ENCODE assay signal across 8 mouse cellular contexts in the genomic region with DNA sequence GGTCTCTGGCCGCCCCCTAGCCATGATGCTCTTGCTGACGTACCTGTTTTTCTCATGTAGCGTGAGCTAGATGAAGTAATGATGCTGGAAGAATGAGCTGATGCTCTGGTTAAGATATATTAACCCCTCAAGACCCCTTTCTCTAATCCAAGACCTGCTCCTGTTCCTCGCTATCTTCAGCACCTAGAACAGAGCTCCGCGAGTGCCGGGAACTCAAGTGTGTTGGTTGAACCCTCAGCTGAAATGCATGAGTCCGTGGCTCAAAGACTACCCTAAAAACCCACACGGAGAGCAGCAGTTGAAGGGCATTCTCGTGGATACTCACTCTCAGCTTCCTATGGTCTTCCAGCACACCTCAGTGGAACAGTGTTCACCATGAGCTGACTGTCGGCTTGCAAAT. TPM values are rescaled to one million over a fixed set of nuclear protein-coding genes. Genes with fewer than 3 reads are reported as not detected.
DNase-seq lines count a peak whose midpoint lies in the region; ATAC-seq and TF ChIP-seq lines count a peak whose summit lies in the region.

No protein-coding gene starts in this region.

- peak overlapping the region; percentile 44 for H3K4me2 ChIP-seq in kidney, postnatal 0 days (ENCODE audit: low read length)
- peak overlapping the region; percentile 46 for H3K4me2 ChIP-seq in forebrain, embryonic 12.5 days
- peak overlapping the region; percentile 58 for H3K4me2 ChIP-seq in limb, embryonic 12.5 days
- peak overlapping the region; percentile 44 for H3K4me2 ChIP-seq in stomach, embryonic 14.5 days (replicated peaks; ENCODE audit: low read depth, low read length)

- WGBS in kidney, postnatal 0 days, result 57% methylated on average over 11 of the region's 11 CpGs
- 52% methylated on average over 11 of the region's 11 CpGs for WGBS in kidney, adult 2 months
- WGBS in forebrain, embryonic 12.5 days, result 52% methylated on average over 11 of the region's 11 CpGs
- WGBS in limb, embryonic 12.5 days, result 62% methylated on average over 11 of the region's 11 CpGs
- 53% methylated on average over 11 of the region's 11 CpGs for WGBS in stomach, embryonic 14.5 days

- no peak for TF ChIP-seq POLR2A in kidney, adult 2 months (IDR thresholded peaks at IDR 0.05; ENCODE audit: low read depth, low read length)

- H3K4me3 ChIP-seq in kidney, postnatal 0 days (replicated peaks; ENCODE audit: low read depth, low read length), result 0 out of 2 replicates have a peak overlapping the region, but pooled peaks have one; percentile 26
- H3K4me3 ChIP-seq in kidney, adult 2 months (ENCODE audit: insufficient read depth, low read depth, low read length), result no peak overlapping the region
- no peak overlapping the region; the same call in 1 of the 2 replicates for H3K4me3 ChIP-seq in forebrain, embryonic 12.5 days (replicated peaks)
- peak overlapping the region; percentile 40 for H3K4me3 ChIP-seq in limb, embryonic 12.5 days (replicated peaks)
- H3K4me3 ChIP-seq in stomach, embryonic 14.5 days (ENCODE audit: low read depth, low read length), result no peak overlapping the region; the same call in 1 of the 2 replicates

- no peaks in the 10 kb centered on the region for H3K4me1 ChIP-seq in kidney, postnatal 0 days (replicated peaks; ENCODE audit: insufficient read depth, low read length)
- no peaks in the 10 kb centered on the region for H3K4me1 ChIP-seq in kidney, adult 2 months (ENCODE audit: control insufficient read depth, insufficient read depth, low read length)
- H3K4me1 ChIP-seq in forebrain, embryonic 12.5 days, result peaks cover 6% of the 10 kb centered on the region; the same call in 1 of the 2 replicates
- H3K4me1 ChIP-seq in limb, embryonic 12.5 days (replicated peaks), result 0 out of 2 replicates have a peak, but pooled peaks cover 4% of the 10 kb centered on the region
- no peaks in the 10 kb centered on the region for H3K4me1 ChIP-seq in stomach, embryonic 14.5 days (ENCODE audit: control insufficient read depth, insufficient read depth, low read length)

- H3K27me3 ChIP-seq in kidney, postnatal 0 days (ENCODE audit: insufficient read depth, low read length), result peaks cover 16% of the 10 kb centered on the region
- no peaks in the 10 kb centered on the region for H3K27me3 ChIP-seq in kidney, adult 2 months (replicated peaks; ENCODE audit: control insufficient read depth, insufficient read depth, low read length)
- peaks cover 60% of the 10 kb centered on the region for H3K27me3 ChIP-seq in forebrain, embryonic 12.5 days
- peaks cover 62% of the 10 kb centered on the region for H3K27me3 ChIP-seq in limb, embryonic 12.5 days
- peaks cover 24% of the 10 kb centered on the region; the same call in 1 of the 2 replicates for H3K27me3 ChIP-seq in stomach, embryonic 14.5 days (ENCODE audit: control insufficient read depth, insufficient read depth, low read length)

- H3K9me3 ChIP-seq in kidney, postnatal 0 days (replicated peaks; ENCODE audit: low read length), result peaks cover 17% of the 10 kb centered on the region
- H3K9me3 ChIP-seq in forebrain, embryonic 12.5 days, result peaks cover 34% of the 10 kb centered on the region
- H3K9me3 ChIP-seq in limb, embryonic 12.5 days, result peaks cover 33% of the 10 kb centered on the region
- peaks cover 36% of the 10 kb centered on the region for H3K9me3 ChIP-seq in stomach, embryonic 14.5 days (ENCODE audit: control insufficient read depth, low read depth, low read length)

- H3K9ac ChIP-seq in kidney, postnatal 0 days (ENCODE audit: low read depth, low read length), result no peak overlapping the region
- no peak overlapping the region for H3K9ac ChIP-seq in forebrain, embryonic 12.5 days
- H3K9ac ChIP-seq in limb, embryonic 12.5 days (replicated peaks), result no peak overlapping the region
- H3K9ac ChIP-seq in stomach, embryonic 14.5 days (replicated peaks; ENCODE audit: low read depth, low read length), result no peak overlapping the region

- DNase-seq in kidney, postnatal 0 days (ENCODE audit: low spot score), result no peak
- DNase-seq in kidney, adult 2 months, result no peak
- no peak for DNase-seq in embryo, embryonic 9.5 days (ENCODE audit: extremely low spot score)
- no peak for DNase-seq in left cerebral cortex, postnatal 4 days
- DNase-seq in adrenal gland, postnatal 4 days (ENCODE audit: low spot score in 2 of 2), result no peak

- H3K27ac ChIP-seq in kidney, postnatal 0 days, result no peak overlapping the region
- no peak overlapping the region for H3K27ac ChIP-seq in kidney, adult 2 months (ENCODE audit: insufficient read depth, low read depth, low read length)
- H3K27ac ChIP-seq in forebrain, embryonic 12.5 days, result no peak overlapping the region
- H3K27ac ChIP-seq in limb, embryonic 12.5 days, result no peak overlapping the region
- H3K27ac ChIP-seq in stomach, embryonic 14.5 days (ENCODE audit: low read length), result no peak overlapping the region

- no peak; the same call in 1 of the 2 replicates for TF ChIP-seq CTCF in kidney, postnatal 0 days (IDR thresholded peaks at IDR 0.05; ENCODE audit: low read depth)
- TF ChIP-seq CTCF in kidney, adult 2 months (conservative IDR thresholded peaks at IDR 0.05; ENCODE audit: insufficient read depth, insufficient read length, low read depth, low read length), result no peak

- intact Hi-C loops in left cerebral cortex, postnatal 4 days (cut with DNase I), result loop anchor here (5.0 kb wide), 1 partner anchor 696 kb away; no protein-coding TSS in a partner anchor

- ATAC-seq in kidney, postnatal 0 days (replicated peaks; ENCODE audit: low FRiP score, low read depth), result no peak
- ATAC-seq in forebrain, embryonic 12.5 days (ENCODE audit: low FRiP score), result no peak
- ATAC-seq in limb, embryonic 12.5 days (ENCODE audit: insufficient number of reproducible peaks, insufficient read depth, low FRiP score, low TSS enrichment, low read depth), result no peak
- no peak for ATAC-seq in stomach, embryonic 14.5 days (ENCODE audit: insufficient number of reproducible peaks, insufficient read depth, low FRiP score, low read depth)

- peaks cover 26% of the 10 kb centered on the region for H3K36me3 ChIP-seq in kidney, postnatal 0 days (ENCODE audit: insufficient read depth, low read length)
- no peaks in the 10 kb centered on the region for H3K36me3 ChIP-seq in kidney, adult 2 months (ENCODE audit: control insufficient read depth, insufficient read depth, low read length)
- peaks cover 72% of the 10 kb centered on the region for H3K36me3 ChIP-seq in forebrain, embryonic 12.5 days (replicated peaks)
- peaks cover 90% of the 10 kb centered on the region for H3K36me3 ChIP-seq in limb, embryonic 12.5 days
- H3K36me3 ChIP-seq in stomach, embryonic 14.5 days (ENCODE audit: control insufficient read depth, insufficient read depth, low read length), result peaks cover 52% of the 10 kb centered on the region

RNA-seq across cellular contexts. Expression of a gene that starts 0.8 kb away (rescaled TPM):
- polyA plus RNA-seq in kidney, postnatal 0 days (2015; fragmentation: Nextera tagmentation; extraction: Ambion mirVana), result 1,338 and 1,363 TPM in 2 replicates
- 872 and 1,035 TPM in 2 replicates for polyA plus RNA-seq in kidney, adult 2 months (2012; rRNA removed)
- 1,283 and 1,309 TPM in 2 replicates for polyA plus RNA-seq in forebrain, embryonic 12.5 days (2016; fragmentation: Nextera tagmentation; extraction: Ambion mirVana)
- 1,822 and 1,905 TPM in 2 replicates for polyA plus RNA-seq in limb, embryonic 12.5 days (2016; fragmentation: Nextera tagmentation; extraction: Ambion mirVana)
- polyA plus RNA-seq in stomach, embryonic 14.5 days (2014; fragmentation: Nextera tagmentation; extraction: Ambion mirVana), result 1,470 and 1,806 TPM in 2 replicates
- total RNA-seq in left cerebral cortex, postnatal 4 days (2021), result 1,000 to 10,000 TPM; 1,551 to 1,677 TPM
- 1,000 to 10,000 TPM; 3,043 to 3,192 TPM for total RNA-seq in adrenal gland, postnatal 4 days (2021)

Comparison
In these comparisons a context has a peak if more than half of its experiments do, and no peak if none do; other contexts are left out.
1. H3K4me3 ChIP-seq: peak in kidney, postnatal 0 days (single experiment) and limb, embryonic 12.5 days (single experiment); none in kidney, adult 2 months (single experiment), forebrain, embryonic 12.5 days (single experiment) and stomach, embryonic 14.5 days (single experiment).
2. Peak in every context shown above with its lines, with median percentiles within 50 percentile points of each other: H3K4me2 ChIP-seq.